Mouse (Mus musculus): Measurements from ENCODE around the gene Cnot10.

Cnot10 gene

DNA sequence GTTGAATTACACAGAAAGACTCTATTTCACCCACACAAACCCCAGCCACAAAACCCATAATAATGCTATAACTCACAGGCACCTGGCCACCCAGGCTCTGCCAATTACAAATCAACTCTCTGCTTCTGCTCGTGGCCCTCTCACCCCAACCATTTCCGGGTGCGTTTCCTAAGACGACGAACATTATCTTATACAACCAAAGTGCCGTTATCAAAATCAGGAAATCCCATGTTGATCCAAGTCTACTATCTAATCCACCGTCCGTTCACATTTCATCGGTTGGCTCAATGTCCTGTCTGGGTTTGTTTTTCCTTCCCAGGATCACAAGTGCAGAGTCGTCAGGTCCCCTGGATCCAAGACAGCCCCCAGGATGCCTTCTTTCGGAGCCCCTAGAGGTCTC is 61.3 kb downstream of the Cnot10 start:
- DNase-seq (ENCODE audit: low read depth, low spot score): no peak

- no peak for DNase-seq (ENCODE audit: low read depth, low spot score)
Observed at GRCm38 (mm10) chr9:114576001-114576400, 64.0 kb downstream of the Cnot10 start.

DNA sequence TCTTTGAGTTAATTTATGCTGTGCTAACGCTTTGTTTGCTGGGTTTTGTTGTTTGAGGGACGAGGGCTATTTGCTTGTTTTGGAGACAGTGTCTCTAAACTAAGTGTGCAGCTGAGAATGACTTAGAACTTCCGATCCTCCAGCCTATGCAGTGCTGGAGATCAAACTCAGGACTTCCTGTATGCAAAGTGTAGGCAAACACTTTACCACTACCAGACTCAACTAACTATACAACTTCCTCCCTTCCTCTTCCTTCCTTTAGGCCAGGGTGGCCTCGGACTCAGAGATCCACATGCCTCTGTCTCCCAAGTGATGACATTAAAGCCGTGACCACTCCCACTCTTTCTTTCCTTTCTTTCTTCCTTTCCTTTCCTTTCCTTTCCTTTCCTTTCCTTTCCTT is 66.5 kb downstream of the Cnot10 start:
- DNase-seq (ENCODE audit: low read depth, low spot score): no peak

DNA sequence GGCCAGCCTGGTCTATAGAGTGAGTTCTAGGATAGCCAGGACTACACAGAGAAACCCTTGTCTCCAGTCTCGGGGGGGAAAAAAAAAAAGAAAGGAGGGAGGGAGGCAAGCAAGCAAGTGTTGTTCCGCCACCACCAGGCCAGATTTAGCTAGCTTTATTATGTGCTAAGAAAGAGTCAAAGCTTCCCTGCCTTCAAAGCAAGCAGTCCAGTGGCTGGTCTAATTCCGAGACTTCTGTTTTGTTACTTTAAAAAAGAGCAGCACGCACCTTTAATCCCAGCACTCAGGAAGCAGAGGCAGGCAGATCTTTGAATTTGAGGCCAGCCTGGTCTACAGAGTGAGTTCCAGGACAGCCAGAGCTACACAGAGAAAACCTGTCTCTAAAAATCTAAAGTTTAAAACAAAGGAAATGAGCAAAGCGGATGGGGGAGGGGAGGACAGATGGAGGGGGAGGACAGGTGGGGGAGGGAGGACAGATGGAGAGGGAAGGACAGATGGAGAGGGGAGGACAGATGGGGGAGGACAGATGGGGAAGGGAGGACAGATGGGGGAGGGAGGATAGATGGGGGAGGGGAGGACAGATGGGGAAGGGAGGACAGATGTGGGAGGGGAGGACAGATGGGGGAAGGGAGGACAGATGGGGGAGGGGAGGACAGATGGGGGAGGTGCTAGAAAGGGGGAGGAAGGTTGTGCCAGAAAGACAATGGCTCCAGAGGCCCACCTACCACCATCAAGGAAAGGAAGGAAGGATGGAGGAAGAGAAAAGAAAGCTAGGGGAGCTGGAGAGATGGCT is 71.1 kb downstream of the Cnot10 start:
- no peak for DNase-seq (ENCODE audit: low read depth, low spot score)

- no peak for DNase-seq (ENCODE audit: low read depth, low spot score)
Observed at GRCm38 (mm10) chr9:114564667-114565066, 75.3 kb downstream of the Cnot10 start.

DNA sequence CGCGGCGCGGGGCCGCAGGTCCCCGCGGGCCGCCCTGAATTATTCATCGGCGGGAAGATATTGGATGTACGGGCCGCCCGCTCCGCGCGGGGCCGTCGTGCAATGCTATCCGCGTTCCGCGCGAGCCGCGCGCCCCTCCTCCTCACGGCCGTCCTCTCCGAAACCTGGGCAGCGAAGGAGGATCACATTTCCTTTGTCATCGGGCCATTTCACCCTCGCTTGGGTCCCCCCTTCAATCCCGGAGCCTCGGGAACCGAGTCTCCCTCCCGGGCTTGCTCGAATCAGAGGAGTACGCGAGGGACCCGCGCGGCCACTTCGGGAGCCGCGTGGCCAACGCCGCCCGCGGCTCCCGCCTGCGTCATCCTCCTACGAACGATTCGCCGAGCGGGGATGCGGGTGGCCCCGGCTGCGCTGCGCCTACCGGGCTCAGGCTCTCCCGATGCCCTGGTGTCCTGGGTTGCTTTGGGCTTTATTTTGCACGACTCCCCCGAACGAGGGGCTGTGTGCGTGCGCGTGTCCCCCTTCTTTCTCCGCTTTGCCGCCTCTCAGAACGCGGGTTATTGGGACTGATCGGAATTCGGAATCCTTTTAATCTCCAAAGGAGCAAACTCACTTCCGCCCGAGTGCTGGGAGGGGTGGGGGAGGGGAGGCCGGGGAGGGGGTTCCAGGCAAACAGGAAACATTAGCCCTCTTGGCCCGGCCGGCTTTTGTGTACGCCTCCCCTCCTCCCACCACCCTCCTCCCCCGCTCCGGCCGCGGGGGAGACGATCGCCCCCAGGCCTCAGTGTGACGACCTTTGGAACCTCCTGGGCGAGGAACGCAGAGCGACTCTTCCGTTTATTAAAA is 76.0 kb downstream of the Cnot10 start, which contains the start of gene Trim71:
Gene Trim71 (minus strand): TSS at position 609 of the 846 bp plus-strand sequence.
- DNase-seq (ENCODE audit: low read depth, low spot score): no peak

GRCm38 (mm10) chr9:114562919-114563751 is 76.8 kb downstream of the Cnot10 start:
- no peak for DNase-seq (ENCODE audit: low read depth, low spot score)

- no peak for DNase-seq (ENCODE audit: low read depth, low spot score)
Observed at GRCm38 (mm10) chr9:114562031-114562918, 77.7 kb downstream of the Cnot10 start.

DNA sequence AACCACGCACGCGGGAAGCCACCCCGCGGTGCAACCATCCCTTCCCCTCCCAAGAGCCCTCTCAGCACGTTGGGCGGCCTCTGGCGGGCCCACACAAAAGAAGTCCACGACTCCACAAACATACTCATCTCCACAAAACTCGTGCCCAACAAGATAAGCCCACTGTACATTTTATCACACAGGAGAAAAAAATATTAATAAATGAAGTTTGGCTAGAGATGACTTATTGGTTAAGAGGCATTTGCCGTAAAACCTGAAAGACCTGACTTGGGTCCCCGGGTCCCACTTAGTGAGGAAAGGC is 78.4 kb downstream of the Cnot10 start:
- no peak for DNase-seq (ENCODE audit: low read depth, low spot score)

DNA sequence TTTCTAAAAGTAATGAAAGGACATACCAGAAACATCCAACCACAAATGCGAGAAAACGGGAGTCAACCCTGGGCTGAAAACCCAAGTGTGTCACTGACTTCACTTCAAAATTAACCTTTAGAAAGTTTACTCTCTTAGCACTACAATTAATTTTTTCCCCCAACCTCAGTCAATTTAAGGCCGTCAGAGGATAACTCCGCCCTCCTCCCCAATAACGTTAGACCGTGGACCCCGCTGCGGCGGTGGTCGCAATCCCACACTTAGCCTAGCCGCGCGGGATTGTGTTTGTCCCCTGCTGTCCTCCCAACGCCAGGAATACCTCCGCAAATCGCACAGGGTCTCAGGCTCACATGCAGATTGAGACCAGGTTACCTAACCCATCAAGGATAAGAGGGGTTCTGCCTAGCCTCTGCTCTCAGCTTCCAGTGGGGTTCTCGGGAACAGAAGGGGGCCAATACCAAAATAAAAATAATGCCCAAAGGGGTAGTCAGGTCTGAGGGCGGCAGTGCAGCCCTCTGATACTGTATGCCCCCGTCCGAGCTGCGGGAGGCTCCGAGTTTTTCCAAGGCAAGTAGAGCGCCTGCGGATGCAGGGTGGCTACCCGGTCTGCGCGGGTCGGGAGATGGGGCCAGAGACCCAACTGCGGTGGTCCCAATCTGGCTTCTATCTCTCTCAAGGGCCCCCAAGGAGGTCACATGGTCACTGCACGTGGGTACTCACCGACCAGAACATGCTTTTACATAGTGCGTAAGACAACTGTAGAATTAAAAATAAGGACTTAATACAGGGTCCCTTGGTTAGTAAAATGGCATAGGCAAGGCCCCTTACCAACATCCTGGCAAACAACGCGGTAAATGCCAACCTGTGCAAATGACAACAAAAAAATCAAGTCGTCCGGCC is 79.0 kb downstream of the Cnot10 start:
- DNase-seq (ENCODE audit: low read depth, low spot score): no peak

GRCm38 (mm10) chr9:114560141-114560540 is 79.8 kb downstream of the Cnot10 start:
- DNase-seq (ENCODE audit: low read depth, low spot score): no peak

GRCm38 (mm10) chr9:114557086-114557485 is 82.9 kb downstream of the Cnot10 start:
- no peak for DNase-seq (ENCODE audit: low read depth, low spot score)

GRCm38 (mm10) chr9:114556276-114556855 is 83.6 kb downstream of the Cnot10 start:
- DNase-seq (ENCODE audit: low read depth, low spot score): no peak

- DNase-seq (ENCODE audit: low read depth, low spot score): no peak
Observed at GRCm38 (mm10) chr9:114554355-114554979, 85.5 kb downstream of the Cnot10 start.

GRCm38 (mm10) chr9:114553828-114554227 is 86.2 kb downstream of the Cnot10 start:
- no peak for DNase-seq (ENCODE audit: low read depth, low spot score)

DNA sequence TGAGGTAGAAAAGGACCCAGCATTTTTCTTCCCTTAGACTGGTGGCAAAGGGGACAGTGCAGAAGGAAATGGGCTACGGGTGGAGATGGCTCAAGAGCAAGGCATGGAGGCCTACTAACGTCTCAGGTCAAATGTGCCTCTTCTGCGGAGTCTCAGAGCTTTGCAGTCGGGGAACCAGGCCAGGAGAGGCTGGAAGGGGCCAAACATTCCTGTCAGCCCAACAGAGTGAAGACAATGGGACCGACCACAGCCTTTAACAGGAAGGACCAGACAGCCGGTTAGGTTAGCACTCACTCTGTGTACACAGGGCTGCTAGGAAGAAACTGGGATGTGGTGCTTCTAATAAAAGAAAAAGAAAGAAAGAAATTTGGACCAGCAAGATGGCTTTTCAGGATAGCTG is 90.0 kb downstream of the Cnot10 start:
- DNase-seq (ENCODE audit: low read depth, low spot score): no peak

DNA sequence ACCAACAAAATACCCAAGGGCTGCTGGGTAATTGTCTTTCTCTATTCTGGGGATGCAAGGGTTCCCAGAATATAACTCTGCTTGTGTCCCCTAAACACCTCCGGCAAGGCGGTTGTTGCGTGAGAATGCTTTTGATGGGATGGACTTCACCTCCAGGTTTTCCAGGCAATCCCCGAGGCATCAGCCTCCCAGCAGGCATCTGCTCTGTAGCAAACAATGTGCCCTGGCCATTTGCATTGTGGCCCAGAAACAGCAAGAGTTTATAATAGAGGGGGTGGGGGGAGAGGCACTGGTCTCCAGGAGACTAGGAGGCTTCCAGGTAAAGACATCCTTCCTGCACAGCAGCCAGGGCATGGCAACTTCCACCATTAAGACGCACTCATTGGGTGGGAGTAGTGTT is 90.9 kb downstream of the Cnot10 start:
- no peak for DNase-seq (ENCODE audit: low read depth, low spot score)

DNA sequence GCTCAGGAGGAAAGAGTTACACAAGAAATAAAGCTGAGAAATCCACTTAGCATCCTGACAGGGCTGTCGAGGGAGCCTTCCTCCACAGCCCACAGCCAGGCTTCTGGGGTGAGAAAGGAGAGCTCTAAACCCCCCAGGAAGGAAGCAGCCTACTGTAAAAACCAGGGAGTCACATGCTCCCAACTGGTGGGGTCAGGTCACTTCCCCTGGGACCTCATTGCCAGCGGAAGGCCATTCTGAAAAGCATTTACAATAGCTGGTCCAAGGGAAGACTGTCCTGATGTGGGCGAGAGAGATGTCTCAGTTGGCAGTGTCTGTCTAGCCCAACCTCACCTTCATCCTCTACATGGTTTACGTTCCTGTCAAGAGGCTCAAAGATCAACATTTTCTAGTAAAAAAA is 91.5 kb downstream of the Cnot10 start:
- DNase-seq (ENCODE audit: low read depth, low spot score): no peak

- no peak for DNase-seq (ENCODE audit: low read depth, low spot score)
Observed at GRCm38 (mm10) chr9:114547643-114548077, 92.3 kb downstream of the Cnot10 start.

Measured in 3T3-L1 (cell line).